Mouse (Mus musculus): ENCODE measurements around the gene Kl.

DNA sequence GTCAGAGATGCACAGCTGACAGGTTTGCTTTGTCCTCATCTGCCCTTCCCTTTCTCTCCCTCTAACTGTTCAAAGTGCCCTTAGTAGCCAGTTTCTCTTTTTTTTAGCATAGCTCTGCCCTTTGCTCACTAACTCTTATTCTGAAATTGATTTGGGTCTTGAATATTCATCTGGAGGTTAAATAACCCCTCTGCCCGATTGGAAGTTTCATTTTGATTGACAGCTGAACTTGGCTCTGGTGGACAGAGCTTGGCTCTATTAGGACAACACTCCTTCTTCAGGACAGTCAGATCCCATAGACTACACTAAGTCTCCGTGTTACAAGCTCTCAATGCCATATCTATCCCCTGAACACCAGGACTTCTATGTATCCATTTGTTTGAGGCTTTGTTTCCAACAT is 19.8 kb upstream of the Kl start:
- TF ChIP-seq CTCF (conservative IDR thresholded peaks at IDR 0.05 in 1 of 2, IDR thresholded peaks at IDR 0.05 in 1 of 2; ENCODE audit: low read depth in 2 of 2, low read length in 2 of 2) (no peak), MAFK (IDR thresholded peaks at IDR 0.05; ENCODE audit: insufficient replicate concordance, low read length) (no peak), EP300 (IDR thresholded peaks at IDR 0.05; ENCODE audit: low read length) (no peak), POLR2A (IDR thresholded peaks at IDR 0.05; ENCODE audit: low read depth, low read length) (no peak), POLR2AphosphoS2 (IDR thresholded peaks at IDR 0.05; ENCODE audit: low read depth, low read length) (no peak)
